Mouse (Mus musculus): Measurements from ENCODE around the gene Cdk5.

Cdk5 gene

GRCm38 (mm10) chr5:24374666-24375328 lies 48.5 kb downstream of the Cdk5 start:
- in situ Hi-C loops (cut with MseI, MboI) = no loop called here

- in situ Hi-C loops (cut with MseI, MboI) = no loop called here
Measured at GRCm38 (mm10) chr5:24374216-24374615, 49.1 kb downstream of the Cdk5 start.

- in situ Hi-C loops (cut with MseI, MboI) = no loop called here
Measured at GRCm38 (mm10) chr5:24373807-24374206, 49.5 kb downstream of the Cdk5 start.

GRCm38 (mm10) chr5:24369767-24370166 lies 53.6 kb downstream of the Cdk5 start:
- in situ Hi-C loops (cut with MseI, MboI) = loop anchor here (10.0 kb wide), 1 partner anchor 105 kb away; no protein-coding TSS in a partner anchor
